Mouse (Mus musculus) right cerebral cortex, postnatal 25 days (tissue): Measurements from ENCODE around the gene Afap1.

Experiments
- DNase-seq: peaks from one replicate; pipeline ENCODE4 v3.0.0; 2022

Gene Afap1

GRCm38 (mm10) chr5:36043154-36043553 lies 150.0 kb downstream of the Afap1 start:
- no peak for DNase-seq
